Mouse (Mus musculus): ENCODE results near the gene Mob3b.

Gene Mob3b

DNA sequence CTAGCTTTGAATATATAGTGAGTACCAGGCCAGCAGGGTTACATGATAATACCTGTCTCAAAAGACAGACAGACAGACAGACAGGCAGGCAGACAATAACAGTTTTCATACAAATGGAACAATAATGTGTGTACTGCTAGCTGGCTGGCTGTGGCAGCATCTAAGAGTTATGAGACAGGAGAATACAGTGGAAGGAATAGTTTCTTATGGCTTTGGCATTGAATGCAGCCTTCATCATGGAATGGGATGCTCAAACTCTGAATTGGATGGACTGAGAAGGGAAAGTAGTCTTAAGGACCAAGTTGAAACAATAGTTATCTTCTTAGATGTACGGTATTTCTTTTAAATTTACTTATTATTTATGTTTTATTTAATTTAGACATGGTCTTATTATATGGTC is 258.0 kb downstream of the Mob3b start:
- in situ Hi-C loops (cut with MboI; ENCODE audit: low pct_unique_long_range_greater_than_20kb in 1 of 2, low sequenced_read_pairs in 2 of 2, unreplicated experiment in 1 of 2), result no loop called here
